Mouse (Mus musculus) hindbrain, embryonic 15.5 days (tissue): ENCODE results near the gene Stxbp5. TPM values are rescaled to one million over a fixed set of nuclear protein-coding genes. Genes with fewer than 3 reads are reported as not detected.
"Not testable (repeated sequence)": the region's sequence is repeated elsewhere in the genome, so short reads cannot be mapped to it uniquely, and the experiment has no call there.

Experiments used
- ATAC-seq: fragments of 200-750 bp; cut with Nextera tagmentation; 2 replicates; pipeline ENCODE4 v1.8.0; 2017; ENCODE audit warnings: low read depth, moderate number of reproducible peaks, moderate TSS enrichment; ENCODE audit not compliant: low FRiP score
- H3K27ac ChIP-seq: fragments of 300-500 bp; sonication (generic); replicated peaks from 2 replicates; pipeline ENCODE4 v1.5.1; 2015; ENCODE audit warnings: mild to moderate bottlenecking, inconsistent platforms
- H3K27me3 ChIP-seq: fragments of 300-500 bp; sonication (generic); 2 replicates; pipeline ENCODE4 v1.6.1; 2015; ENCODE audit warnings: control low read depth, inconsistent platforms
- H3K36me3 ChIP-seq: fragments of 300-500 bp; sonication (generic); 2 replicates; pipeline ENCODE4 v1.6.1; 2015; ENCODE audit warnings: control low read depth, inconsistent platforms
- H3K4me1 ChIP-seq: fragments of 300-500 bp; sonication (generic); replicated peaks from 2 replicates; pipeline ENCODE4 v1.6.1; 2015; ENCODE audit warnings: control low read depth, inconsistent platforms
- H3K4me2 ChIP-seq: fragments of 300-500 bp; sonication (generic); 2 replicates; pipeline ENCODE4 v1.6.1; 2015; ENCODE audit warnings: moderate library complexity, mild to moderate bottlenecking, inconsistent platforms
- H3K4me3 ChIP-seq: fragments of 300-500 bp; sonication (generic); 2 replicates; pipeline ENCODE4 v1.5.1; 2015; ENCODE audit warnings: mild to moderate bottlenecking, inconsistent platforms
- H3K9ac ChIP-seq: fragments of 300-500 bp; sonication (generic); 2 replicates; pipeline ENCODE4 v1.6.1; 2015; ENCODE audit warnings: inconsistent platforms
- H3K9me3 ChIP-seq: fragments of 300-500 bp; sonication (generic); 2 replicates; pipeline ENCODE4 v1.6.1; 2016; ENCODE audit warnings: control low read depth, inconsistent platforms
- WGBS: fragments of 180-500 bp; shearing (Covaris S2); methylation state at CpG from one replicate; pipeline ENCODE4 v1.1.7; 2015; 5-methylcytosine and 5-hydroxymethylcytosine counted together
- polyA plus RNA-seq: library from polyadenylated mRNA; unstranded; fragments of >200 nt; fragmentation: Nextera tagmentation; extraction: Ambion mirVana; gene quantifications from 2 replicates; pipeline ENCODE4 v1.2.1, GENCODE M21; 2015

Stxbp5 gene
- polyA plus RNA-seq, 1 experiment from 2014 or later = 8.9 TPM

DNA sequence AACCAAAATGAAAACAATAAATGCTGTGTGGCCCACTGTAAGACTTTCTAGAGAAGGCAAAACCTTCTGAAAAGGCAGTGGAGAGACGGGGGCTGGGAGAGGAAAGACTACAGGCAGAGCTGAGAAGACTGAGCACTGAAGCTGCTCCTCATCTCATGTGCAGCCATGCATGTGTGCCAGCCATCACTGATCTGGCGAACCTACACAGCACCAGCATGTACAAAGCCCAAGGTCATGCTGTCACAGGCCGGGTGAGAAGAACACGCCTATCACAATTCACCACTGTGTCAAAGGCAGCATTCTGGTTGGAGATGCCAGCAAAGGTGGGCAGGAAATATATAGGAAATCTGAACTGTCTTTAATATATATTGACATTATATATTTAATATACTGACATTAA, 12.2 kb downstream of the Stxbp5 start:
- Histone ChIP-seq H3K36me3 (no peaks in the 10 kb centered on the region), H3K4me3 (no peak overlapping the region), H3K27ac (no peak overlapping the region), H3K9me3 (no peaks in the 10 kb centered on the region), H3K27me3 (no peaks in the 10 kb centered on the region), H3K4me2 (no peak overlapping the region), H3K4me1 (no peaks in the 10 kb centered on the region), H3K9ac (no peak overlapping the region)
- WGBS = 77% methylated on average over 4 of the region's 4 CpGs
- no peak for ATAC-seq

DNA sequence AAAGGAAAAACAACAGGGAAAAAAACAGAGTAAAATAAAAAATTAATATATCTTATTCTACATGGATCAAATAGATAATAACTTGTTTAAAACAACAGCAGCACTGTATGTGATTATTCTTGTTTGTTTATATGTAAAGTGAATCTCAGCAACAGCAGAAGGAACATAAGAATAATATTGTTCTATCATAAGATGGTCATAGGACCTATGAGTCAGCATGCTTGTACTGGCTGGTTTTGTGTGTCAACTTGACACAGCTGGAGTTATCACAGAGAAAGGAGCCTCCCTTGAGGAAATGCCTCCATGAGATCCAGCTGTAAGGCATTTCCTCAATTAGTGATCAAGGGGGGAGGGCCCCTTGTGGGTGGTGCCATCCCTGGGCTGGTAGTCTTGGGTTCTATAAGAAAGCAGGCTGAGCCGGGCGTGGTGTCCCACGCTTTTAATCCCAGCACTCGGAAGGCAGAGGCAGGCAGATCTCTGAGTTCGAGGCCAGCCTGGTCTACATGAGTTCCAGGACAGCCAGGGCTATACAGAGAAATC, 19.0 kb downstream of the Stxbp5 start:
- ATAC-seq, H3K4me3 ChIP-seq, H3K9me3 ChIP-seq, H3K4me2 ChIP-seq, H3K27ac ChIP-seq, H3K9ac ChIP-seq, H3K36me3 ChIP-seq, H3K27me3 ChIP-seq, H3K4me1 ChIP-seq: not testable (repeated sequence)
- WGBS = 94% methylated on average over 5 of the region's 5 CpGs

DNA sequence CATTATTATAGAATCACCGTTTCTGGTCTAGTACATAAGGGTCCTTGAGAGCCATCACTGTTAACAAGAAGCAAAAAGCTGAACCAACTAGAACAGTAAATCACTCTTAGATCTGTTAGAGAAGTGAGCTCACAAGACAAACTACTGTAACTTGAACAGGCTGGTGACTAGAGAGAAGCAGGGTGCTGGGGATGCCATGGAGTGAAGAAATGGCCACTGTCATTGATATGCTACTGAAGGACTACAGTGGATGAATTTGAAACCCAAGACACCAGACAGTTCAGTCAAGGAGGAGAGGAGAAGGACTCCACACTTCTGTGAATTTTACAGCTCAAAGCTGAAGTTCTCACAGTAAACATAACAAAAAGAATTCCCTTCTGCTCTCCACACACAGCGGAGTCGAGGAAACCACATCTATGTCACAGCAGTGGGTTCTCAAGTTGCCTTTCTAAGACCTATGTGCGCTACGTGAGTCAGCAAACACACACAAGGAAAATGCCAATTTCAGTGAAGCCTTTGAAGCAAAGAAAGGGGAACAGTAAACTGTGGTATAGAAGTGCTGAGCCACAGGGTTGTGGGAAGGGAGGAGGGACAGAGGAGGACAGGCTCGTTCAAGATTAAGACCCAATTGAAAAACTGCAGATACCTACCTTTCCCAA, 20.7 kb downstream of the Stxbp5 start:
- Histone ChIP-seq H3K36me3 (no peaks in the 10 kb centered on the region), H3K9me3 (no peaks in the 10 kb centered on the region), H3K4me2 (no peak overlapping the region), H3K27me3 (no peaks in the 10 kb centered on the region), H3K9ac (no peak overlapping the region), H3K27ac (no peak overlapping the region), H3K4me1 (peaks cover 6% of the 10 kb centered on the region), H3K4me3 (no peak overlapping the region)
- WGBS = 77% methylated on average over 6 of the region's 6 CpGs
- no peak for ATAC-seq

DNA sequence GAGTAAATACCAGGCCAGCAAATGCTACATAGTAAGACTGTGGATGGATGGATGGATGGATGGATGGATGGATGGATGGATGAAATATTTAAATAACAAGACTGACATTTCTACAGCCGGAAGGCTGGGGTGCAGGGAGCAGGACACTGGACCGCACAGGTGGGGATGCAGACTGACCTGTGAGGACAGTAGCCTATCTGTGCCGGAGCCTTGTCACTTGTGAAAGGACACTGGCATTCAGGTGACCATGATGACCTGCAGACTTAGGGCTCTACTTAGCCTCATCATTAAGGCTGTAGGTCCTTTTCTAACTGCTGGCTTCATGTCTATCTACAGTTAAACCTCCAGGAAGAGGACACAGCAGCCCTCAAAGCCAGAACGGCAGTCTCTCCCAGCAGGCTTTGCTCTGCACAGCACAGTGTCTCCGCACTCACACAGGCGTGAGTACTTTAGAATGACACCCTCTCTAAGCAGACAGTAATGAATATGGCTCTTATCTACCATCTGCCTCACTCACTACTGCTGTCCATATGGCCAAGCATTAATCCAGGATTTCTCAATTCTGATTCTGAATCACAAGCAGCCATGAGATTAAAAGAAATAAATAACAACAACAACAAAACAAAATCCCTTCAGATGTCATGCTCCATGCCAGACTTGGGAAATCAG, 21.9 kb downstream of the Stxbp5 start:
- Histone ChIP-seq H3K4me1 (peaks cover 6% of the 10 kb centered on the region), H3K27ac (no peak overlapping the region), H3K9ac (no peak overlapping the region), H3K9me3 (no peaks in the 10 kb centered on the region), H3K27me3 (no peaks in the 10 kb centered on the region), H3K4me3 (no peak overlapping the region), H3K4me2 (no peak overlapping the region), H3K36me3 (no peaks in the 10 kb centered on the region)
- peak; percentile 59; the same call in 1 of the 2 replicates for ATAC-seq
- WGBS = 82% methylated on average over 6 of the region's 6 CpGs

DNA sequence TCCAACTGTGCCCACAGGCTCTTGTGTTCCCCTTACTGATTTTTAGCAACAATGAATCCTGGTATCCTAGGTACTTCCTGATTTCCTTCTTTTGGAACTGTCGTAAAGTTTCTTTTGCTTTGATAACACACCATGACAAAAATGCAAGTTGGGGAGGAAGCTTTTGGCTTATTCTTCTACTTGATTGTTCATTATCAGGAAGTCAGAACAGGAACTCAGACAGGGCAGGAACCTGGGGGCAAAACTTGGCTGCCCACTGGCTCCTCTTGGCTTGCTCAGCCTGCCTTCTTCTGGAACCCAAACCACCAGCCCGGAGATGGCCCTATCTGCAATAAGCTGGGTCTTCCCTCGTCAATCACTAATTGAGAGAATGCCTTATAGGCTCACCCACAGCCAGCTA, 25.0 kb downstream of the Stxbp5 start:
- Histone ChIP-seq H3K4me3 (no peak overlapping the region), H3K9me3 (no peaks in the 10 kb centered on the region), H3K27ac (no peak overlapping the region), H3K4me2 (no peak overlapping the region), H3K9ac (no peak overlapping the region), H3K4me1 (peaks cover 6% of the 10 kb centered on the region), H3K27me3 (no peaks in the 10 kb centered on the region), H3K36me3 (no peaks in the 10 kb centered on the region)
- 87% methylated on average over 3 of the region's 3 CpGs for WGBS
- no peak for ATAC-seq

DNA sequence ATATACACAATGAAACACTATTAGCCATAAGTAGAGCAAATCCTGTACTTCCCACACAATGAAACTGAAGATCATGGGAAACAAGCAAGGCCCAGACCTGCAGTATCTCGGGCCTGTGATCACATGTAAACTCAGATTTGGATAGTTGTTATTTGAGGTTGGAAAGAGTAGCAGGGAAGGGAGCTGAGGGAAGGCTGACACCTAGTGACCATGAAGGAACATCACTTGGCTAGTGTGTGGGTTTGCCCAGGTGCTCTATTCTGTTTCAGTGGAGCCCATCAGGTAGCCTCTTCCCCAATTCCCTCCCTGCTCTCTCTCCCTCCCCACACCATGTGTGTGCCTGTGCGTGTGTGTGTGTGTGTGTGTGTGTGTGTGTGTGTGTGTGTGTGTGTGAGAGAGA, 28.7 kb downstream of the Stxbp5 start:
- no peak for ATAC-seq
- Histone ChIP-seq H3K4me3 (no peak overlapping the region), H3K9ac (no peak overlapping the region), H3K9me3 (no peaks in the 10 kb centered on the region), H3K36me3 (no peaks in the 10 kb centered on the region), H3K27ac (no peak overlapping the region), H3K27me3 (no peaks in the 10 kb centered on the region), H3K4me1 (peaks cover 4% of the 10 kb centered on the region; the same call in 1 of the 2 replicates), H3K4me2 (no peak overlapping the region)
- WGBS = 69% methylated on average over 1 of the region's 2 CpGs

DNA sequence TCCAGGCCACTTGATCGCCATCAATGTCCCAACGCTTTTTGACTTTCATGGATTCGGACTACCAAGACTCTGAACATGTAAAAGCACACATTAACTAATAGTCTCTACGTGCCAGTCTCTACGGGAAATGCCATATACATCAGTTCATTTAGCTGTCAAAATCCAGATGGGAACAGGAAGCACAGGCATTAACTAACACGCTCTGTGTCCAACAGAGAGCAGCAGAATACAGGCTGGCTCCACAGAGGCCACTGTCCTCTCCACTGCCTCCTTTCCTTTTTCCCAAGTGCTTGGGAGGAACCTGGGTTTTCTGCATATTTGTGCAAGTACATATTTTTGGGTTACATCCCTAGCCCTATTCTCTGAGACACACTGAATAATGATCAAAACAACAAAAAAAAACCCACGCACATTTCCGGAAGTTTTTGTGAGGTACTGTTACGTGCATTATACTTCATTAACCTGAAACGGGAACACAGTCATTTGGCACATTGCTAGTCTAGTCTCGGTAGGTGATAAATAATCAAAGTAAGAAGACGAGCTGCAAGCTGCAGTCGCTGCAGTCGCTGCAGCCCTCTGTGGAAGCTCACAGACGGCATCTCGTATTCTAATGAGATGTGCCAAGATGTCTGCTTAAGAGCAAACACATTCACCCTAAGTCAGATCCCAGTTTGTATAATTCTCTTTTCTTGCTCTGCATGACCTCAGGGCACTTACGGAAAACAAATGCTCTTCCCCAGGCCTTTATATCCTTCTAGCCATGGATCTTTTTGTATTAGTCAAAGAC, 33.9 kb downstream of the Stxbp5 start:
- peaks cover 10% of the 10 kb centered on the region; the same call in 1 of the 2 replicates for H3K4me1 ChIP-seq
- no peak for ATAC-seq
- H3K4me3 ChIP-seq = no peak overlapping the region
- no peak overlapping the region; the same call in 1 of the 2 replicates for H3K4me2 ChIP-seq
- WGBS = 56% methylated on average over 17 of the region's 17 CpGs
- no peak overlapping the region for H3K9ac ChIP-seq
- H3K27ac ChIP-seq = no peak overlapping the region
- H3K36me3 ChIP-seq = no peaks in the 10 kb centered on the region
- no peaks in the 10 kb centered on the region for H3K27me3 ChIP-seq
- H3K9me3 ChIP-seq = no peaks in the 10 kb centered on the region

DNA sequence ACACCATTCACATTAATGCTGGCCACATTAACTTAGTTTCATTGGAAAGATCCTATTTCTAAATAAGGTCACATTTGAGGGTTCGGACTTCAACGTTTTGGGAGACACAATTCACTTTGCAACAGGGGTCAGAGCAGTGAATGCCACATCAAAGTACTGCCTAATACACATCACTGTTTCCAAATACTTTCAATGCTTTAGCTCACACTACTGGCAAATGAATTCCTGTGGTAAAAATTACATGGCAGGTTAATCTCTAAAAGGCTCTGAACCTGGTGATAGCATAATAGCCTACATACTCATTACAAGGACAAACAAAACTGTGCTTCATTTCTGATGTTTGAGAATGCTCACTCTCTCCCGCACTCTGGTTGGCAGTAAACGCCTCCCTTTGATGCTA, 40.9 kb downstream of the Stxbp5 start:
- no peak overlapping the region for H3K4me2 ChIP-seq
- no peak overlapping the region for H3K4me3 ChIP-seq
- 76% methylated on average over 4 of the region's 4 CpGs for WGBS
- ATAC-seq = no peak
- no peak overlapping the region for H3K9ac ChIP-seq
- no peaks in the 10 kb centered on the region; the same call in 1 of the 2 replicates for H3K36me3 ChIP-seq
- no peaks in the 10 kb centered on the region for H3K27me3 ChIP-seq
- H3K9me3 ChIP-seq = no peaks in the 10 kb centered on the region
- H3K27ac ChIP-seq = no peak overlapping the region
- 0 out of 2 replicates have a peak, but pooled peaks cover 4% of the 10 kb centered on the region for H3K4me1 ChIP-seq

DNA sequence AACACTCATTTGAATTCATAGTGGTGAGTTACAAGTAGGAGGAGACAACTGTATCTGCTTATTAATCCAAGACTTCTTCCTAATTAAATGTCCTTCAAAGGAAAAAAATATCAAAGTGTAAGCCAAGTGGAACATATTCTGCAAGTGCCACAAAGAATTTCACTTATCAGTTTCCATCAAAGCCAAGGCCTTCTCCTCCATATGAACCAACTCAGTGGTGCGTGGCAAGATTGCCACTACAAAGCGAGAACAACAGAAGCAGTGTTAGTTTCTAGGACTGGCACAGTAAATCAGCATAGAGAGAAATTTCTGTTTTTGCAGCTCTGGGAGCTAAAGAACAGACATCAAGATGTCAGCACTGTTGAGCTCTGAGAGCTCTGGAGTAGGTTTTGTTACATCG, 41.4 kb downstream of the Stxbp5 start:
- no peaks in the 10 kb centered on the region; the same call in 1 of the 2 replicates for H3K36me3 ChIP-seq
- 79% methylated on average over 3 of the region's 3 CpGs for WGBS
- H3K4me3 ChIP-seq = no peak overlapping the region
- H3K27me3 ChIP-seq = no peaks in the 10 kb centered on the region
- H3K4me1 ChIP-seq = 0 out of 2 replicates have a peak, but pooled peaks cover 4% of the 10 kb centered on the region
- H3K9ac ChIP-seq = no peak overlapping the region
- no peak overlapping the region for H3K27ac ChIP-seq
- no peak for ATAC-seq
- H3K9me3 ChIP-seq = no peaks in the 10 kb centered on the region
- H3K4me2 ChIP-seq = no peak overlapping the region

DNA sequence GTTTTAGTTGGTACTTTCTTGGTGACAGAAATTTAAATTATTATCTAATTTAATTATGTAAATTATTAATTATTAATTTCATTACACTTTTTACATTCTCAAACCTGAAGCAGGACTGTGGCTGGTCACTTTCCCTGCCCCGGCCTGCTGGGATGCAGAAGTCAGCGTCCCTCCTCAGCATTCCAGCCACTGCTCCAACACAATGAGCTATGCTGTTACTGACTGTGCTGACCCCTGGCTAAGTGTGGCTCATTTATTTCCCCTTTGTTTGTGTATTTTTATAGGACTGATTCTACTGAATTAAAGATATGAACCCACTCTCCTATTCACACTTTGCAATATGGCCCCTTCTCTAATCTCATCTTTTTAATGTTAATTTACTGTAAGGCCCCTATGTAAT, 43.0 kb downstream of the Stxbp5 start:
- Histone ChIP-seq H3K36me3 (no peaks in the 10 kb centered on the region; the same call in 1 of the 2 replicates), H3K27ac (no peak overlapping the region), H3K9ac (no peak overlapping the region), H3K27me3 (no peaks in the 10 kb centered on the region), H3K4me1 (0 out of 2 replicates have a peak, but pooled peaks cover 4% of the 10 kb centered on the region), H3K4me3 (no peak overlapping the region), H3K9me3 (no peaks in the 10 kb centered on the region), H3K4me2 (no peak overlapping the region)
- WGBS = 46% methylated on average over 2 of the region's 2 CpGs
- no peak; the same call in 1 of the 2 replicates for ATAC-seq

DNA sequence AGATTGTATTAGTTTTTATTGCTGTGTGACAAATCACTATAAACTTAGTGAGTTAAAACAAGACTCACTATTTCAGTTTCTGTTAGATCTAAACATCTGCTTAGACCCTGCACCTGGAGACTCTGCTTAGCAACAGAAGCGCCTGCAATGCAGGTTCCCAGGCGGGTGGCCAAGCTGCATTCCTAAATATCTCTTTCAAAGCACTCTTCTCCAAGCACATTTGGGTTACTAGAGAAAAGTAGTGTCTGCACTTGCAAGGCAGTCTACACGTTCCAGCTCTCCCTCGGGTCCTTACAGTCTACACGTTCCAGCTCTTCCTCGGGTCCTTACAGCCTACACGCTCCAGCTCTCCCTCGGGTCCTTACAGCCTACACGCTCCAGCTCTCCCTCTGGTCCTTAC, 44.1 kb downstream of the Stxbp5 start:
- H3K9ac ChIP-seq = no peak overlapping the region
- 76% methylated on average over 9 of the region's 9 CpGs for WGBS
- no peaks in the 10 kb centered on the region for H3K9me3 ChIP-seq
- H3K4me1 ChIP-seq = 0 out of 2 replicates have a peak, but pooled peaks cover 4% of the 10 kb centered on the region
- no peaks in the 10 kb centered on the region; the same call in 1 of the 2 replicates for H3K36me3 ChIP-seq
- H3K27ac ChIP-seq = no peak overlapping the region
- ATAC-seq = no peak
- no peaks in the 10 kb centered on the region for H3K27me3 ChIP-seq
- no peak overlapping the region for H3K4me3 ChIP-seq
- no peak overlapping the region for H3K4me2 ChIP-seq

DNA sequence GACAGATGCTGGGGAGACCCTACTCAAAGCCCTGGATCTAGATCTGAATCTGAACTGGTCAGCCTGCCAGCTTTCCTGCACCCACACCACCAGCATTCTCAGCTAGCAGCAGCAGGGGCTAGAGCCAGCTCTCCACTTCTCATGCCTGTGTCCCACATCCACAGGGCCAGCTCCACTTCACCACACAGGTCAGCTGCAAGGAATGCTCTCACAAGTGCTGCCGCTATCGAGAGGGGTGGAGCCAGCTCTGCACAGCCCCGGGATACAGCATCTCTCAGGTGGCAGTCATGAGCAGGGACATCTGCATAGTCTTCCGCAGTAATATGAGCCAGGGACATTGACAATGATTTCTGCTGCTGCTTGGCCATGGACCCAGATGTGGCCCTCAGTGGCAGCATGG, 54.5 kb downstream of the Stxbp5 start:
- WGBS = 93% methylated on average over 4 of the region's 4 CpGs

More for the DNA sequence above, 54.5 kb downstream of the Stxbp5 start:
- 0 out of 2 replicates have a peak, but pooled peaks have one; percentile 38 for ATAC-seq
- Histone ChIP-seq H3K36me3 (peaks cover 8% of the 10 kb centered on the region; the same call in 1 of the 2 replicates), H3K4me1 (no peaks in the 10 kb centered on the region), H3K9me3 (no peaks in the 10 kb centered on the region), H3K27me3 (no peaks in the 10 kb centered on the region), H3K4me3 (no peak overlapping the region), H3K4me2 (no peak overlapping the region), H3K27ac (no peak overlapping the region), H3K9ac (no peak overlapping the region)
